Mouse (Mus musculus): ENCODE results near the gene Zfp318.

Zfp318 gene

DNA sequence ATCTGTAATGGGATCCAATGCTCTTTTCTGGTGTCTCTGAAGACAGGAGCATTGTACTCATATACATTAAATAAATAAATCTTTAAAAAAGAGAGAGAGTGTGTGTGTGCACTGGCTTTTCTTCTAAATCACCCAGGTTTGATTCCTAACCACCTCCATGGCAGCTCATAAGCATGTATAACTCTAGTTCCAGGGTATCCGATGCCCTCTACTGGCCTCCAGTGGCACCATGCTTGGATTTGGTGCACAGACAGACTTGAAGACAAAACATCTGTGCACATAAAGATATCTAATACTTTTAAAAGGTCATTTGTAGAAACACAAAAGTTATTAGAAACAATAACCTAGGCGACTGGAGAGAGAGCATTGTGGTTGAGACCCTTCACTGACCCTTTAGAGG, 9.5 kb downstream of the Zfp318 start:
- TF ChIP-seq POU5F1 (IDR thresholded peaks at IDR 0.05; ENCODE audit: borderline replicate concordance, low read length): no peak
- TF ChIP-seq CTCF (conservative IDR thresholded peaks at IDR 0.05; ENCODE audit: low read length): peak; percentile 37
- H3K4me3 ChIP-seq (replicated peaks; ENCODE audit: low read length): no peak overlapping the region

GRCm38 (mm10) chr17:46394631-46395030, 11.1 kb downstream of the Zfp318 start:
- TF ChIP-seq NANOG (IDR thresholded peaks at IDR 0.05; ENCODE audit: borderline replicate concordance, low read length) (no peak), POU5F1 (IDR thresholded peaks at IDR 0.05; ENCODE audit: borderline replicate concordance, low read length) (no peak), CTCF (conservative IDR thresholded peaks at IDR 0.05; ENCODE audit: low read length) (no peak)
- no peaks in the 10 kb centered on the region for H3K9me3 ChIP-seq (ENCODE audit: low read length)
- H3K36me3 ChIP-seq (ENCODE audit: insufficient read depth, low read length): peaks cover 42% of the 10 kb centered on the region
- H3K4me3 ChIP-seq (replicated peaks; ENCODE audit: low read length): no peak overlapping the region
- H3K27me3 ChIP-seq (ENCODE audit: insufficient read depth, low read length): no peaks in the 10 kb centered on the region
- H3K4me1 ChIP-seq (replicated peaks; ENCODE audit: low read depth, low read length): no peaks in the 10 kb centered on the region

More for the DNA sequence above, 9.5 kb downstream of the Zfp318 start:
- Histone ChIP-seq H3K9me3 (ENCODE audit: low read length) (no peaks in the 10 kb centered on the region), H3K4me1 (replicated peaks; ENCODE audit: low read depth, low read length) (no peaks in the 10 kb centered on the region), H3K27me3 (ENCODE audit: insufficient read depth, low read length) (no peaks in the 10 kb centered on the region), H3K36me3 (ENCODE audit: insufficient read depth, low read length) (peaks cover 37% of the 10 kb centered on the region)

DNA sequence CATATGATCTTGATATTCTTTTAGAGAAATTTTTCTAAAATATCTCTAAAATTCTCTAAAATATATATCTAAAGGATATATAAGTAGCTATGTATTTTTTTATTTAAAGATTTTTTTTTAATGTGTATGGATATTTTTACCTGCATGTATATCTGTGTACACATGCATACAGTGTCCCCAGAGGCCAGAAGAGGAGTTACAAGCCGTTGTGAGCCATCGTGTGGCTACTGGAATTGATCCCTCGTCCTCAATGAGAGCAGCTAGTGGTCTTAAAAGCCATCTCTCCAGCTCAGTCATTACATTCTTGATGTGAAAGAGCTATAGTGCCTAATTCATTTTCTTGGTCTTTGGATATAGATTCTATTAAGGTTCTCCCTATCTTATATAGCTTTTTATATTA, 24.9 kb downstream of the Zfp318 start:
- peaks cover 79% of the 10 kb centered on the region for H3K36me3 ChIP-seq (ENCODE audit: insufficient read depth, low read length)
- H3K4me3 ChIP-seq (replicated peaks; ENCODE audit: low read length): no peak overlapping the region
- peaks cover 3% of the 10 kb centered on the region; the same call in 1 of the 2 replicates for H3K4me1 ChIP-seq (replicated peaks; ENCODE audit: low read depth, low read length)
- no peaks in the 10 kb centered on the region for H3K9me3 ChIP-seq (ENCODE audit: low read length)
- H3K27me3 ChIP-seq (ENCODE audit: insufficient read depth, low read length): no peaks in the 10 kb centered on the region
- TF ChIP-seq CTCF (conservative IDR thresholded peaks at IDR 0.05; ENCODE audit: low read length): peak; percentile 35
- no peak for TF ChIP-seq POU5F1 (IDR thresholded peaks at IDR 0.05; ENCODE audit: borderline replicate concordance, low read length)

DNA sequence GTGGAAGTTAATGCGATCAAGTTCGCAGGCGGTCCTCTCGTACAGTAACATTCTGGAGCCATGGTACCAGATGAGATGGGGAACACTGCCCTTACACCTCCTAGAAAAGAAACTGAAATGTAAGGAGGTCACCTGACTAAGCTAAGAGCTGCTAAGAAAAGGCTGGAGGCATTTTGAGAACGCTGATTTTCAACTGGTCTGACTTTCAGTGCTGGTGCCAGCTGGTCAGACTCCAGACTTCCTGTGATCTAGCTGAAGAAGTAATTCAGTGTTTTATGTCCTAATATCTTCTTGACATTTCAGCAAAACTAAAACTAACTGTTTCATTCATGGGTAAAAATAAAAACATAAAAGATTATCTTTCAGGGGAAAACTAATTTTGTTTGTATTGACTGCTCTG, 35.1 kb downstream of the Zfp318 start:
- peaks cover 7% of the 10 kb centered on the region for H3K36me3 ChIP-seq (ENCODE audit: insufficient read depth, low read length)
- no peaks in the 10 kb centered on the region for H3K27me3 ChIP-seq (ENCODE audit: insufficient read depth, low read length)
- H3K9me3 ChIP-seq (ENCODE audit: low read length): no peaks in the 10 kb centered on the region
- TF ChIP-seq CTCF (conservative IDR thresholded peaks at IDR 0.05; ENCODE audit: low read length): no peak
- no peak for TF ChIP-seq POU5F1 (IDR thresholded peaks at IDR 0.05; ENCODE audit: borderline replicate concordance, low read length)
- TF ChIP-seq NANOG (IDR thresholded peaks at IDR 0.05; ENCODE audit: borderline replicate concordance, low read length): no peak
- no peak overlapping the region for H3K4me3 ChIP-seq (replicated peaks; ENCODE audit: low read length)
- H3K4me1 ChIP-seq (replicated peaks; ENCODE audit: low read depth, low read length): no peaks in the 10 kb centered on the region

GRCm38 (mm10) chr17:46419717-46420116, 36.2 kb downstream of the Zfp318 start:
- TF ChIP-seq POU5F1 (IDR thresholded peaks at IDR 0.05; ENCODE audit: borderline replicate concordance, low read length): no peak
- TF ChIP-seq NANOG (IDR thresholded peaks at IDR 0.05; ENCODE audit: borderline replicate concordance, low read length): no peak
- TF ChIP-seq CTCF (conservative IDR thresholded peaks at IDR 0.05; ENCODE audit: low read length): 0 out of 2 replicates have a peak, but pooled peaks have one; percentile 4
- Histone ChIP-seq H3K36me3 (ENCODE audit: insufficient read depth, low read length) (no peaks in the 10 kb centered on the region), H3K4me1 (replicated peaks; ENCODE audit: low read depth, low read length) (no peaks in the 10 kb centered on the region), H3K27me3 (ENCODE audit: insufficient read depth, low read length) (no peaks in the 10 kb centered on the region), H3K4me3 (replicated peaks; ENCODE audit: low read length) (no peak overlapping the region), H3K9me3 (ENCODE audit: low read length) (no peaks in the 10 kb centered on the region)

GRCm38 (mm10) chr17:46426496-46426895, 43.0 kb downstream of the Zfp318 start:
- H3K4me1 ChIP-seq (replicated peaks; ENCODE audit: low read depth, low read length): peaks cover 26% of the 10 kb centered on the region
- H3K36me3 ChIP-seq (ENCODE audit: insufficient read depth, low read length): no peaks in the 10 kb centered on the region
- no peak for TF ChIP-seq POU5F1 (IDR thresholded peaks at IDR 0.05; ENCODE audit: borderline replicate concordance, low read length)
- TF ChIP-seq NANOG (IDR thresholded peaks at IDR 0.05; ENCODE audit: borderline replicate concordance, low read length): no peak
- no peak for TF ChIP-seq CTCF (conservative IDR thresholded peaks at IDR 0.05; ENCODE audit: low read length)
- peaks cover 18% of the 10 kb centered on the region for H3K27me3 ChIP-seq (ENCODE audit: insufficient read depth, low read length)
- H3K9me3 ChIP-seq (ENCODE audit: low read length): no peaks in the 10 kb centered on the region
- H3K4me3 ChIP-seq (replicated peaks; ENCODE audit: low read length): no peak overlapping the region

- Histone ChIP-seq H3K27me3 (ENCODE audit: insufficient read depth, low read length) (peaks cover 18% of the 10 kb centered on the region), H3K9me3 (ENCODE audit: low read length) (no peaks in the 10 kb centered on the region), H3K36me3 (ENCODE audit: insufficient read depth, low read length) (no peaks in the 10 kb centered on the region), H3K4me3 (replicated peaks; ENCODE audit: low read length) (peak within 1 kb of the TSS; percentile 57), H3K4me1 (replicated peaks; ENCODE audit: low read depth, low read length) (peaks cover 43% of the 10 kb centered on the region)
- TF ChIP-seq POU5F1 (IDR thresholded peaks at IDR 0.05; ENCODE audit: borderline replicate concordance, low read length) (no peak), CTCF (conservative IDR thresholded peaks at IDR 0.05; ENCODE audit: low read length) (no peak), NANOG (IDR thresholded peaks at IDR 0.05; ENCODE audit: borderline replicate concordance, low read length) (no peak)
These were observed 45.4 kb downstream of the Zfp318 start, which contains the start of gene Crip3 for GRCm38 (mm10) chr17:46428761-46429414. Crip3 (plus strand) TSS chr17:46428926.

DNA sequence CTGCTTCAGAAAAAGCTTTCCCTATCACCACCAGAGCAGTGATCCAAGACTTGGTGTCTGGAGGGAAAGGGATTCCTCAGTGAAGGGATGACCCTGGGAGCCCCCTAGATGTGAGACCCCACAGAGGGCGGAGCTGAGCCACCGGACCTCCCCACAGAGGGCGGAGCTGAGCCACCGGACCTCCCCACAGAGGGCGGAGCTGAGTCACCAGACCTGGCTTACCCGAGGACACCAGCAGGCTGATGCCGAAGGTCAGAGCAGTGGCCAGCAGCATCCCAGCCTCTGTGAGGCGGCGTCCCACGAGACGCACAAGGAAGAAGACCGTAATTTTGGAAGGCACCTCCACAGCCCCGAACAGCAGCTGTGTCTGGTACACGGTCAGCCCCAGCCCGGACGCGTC, 50.1 kb downstream of the Zfp318 start:
- Histone ChIP-seq H3K27me3 (ENCODE audit: insufficient read depth, low read length) (peaks cover 45% of the 10 kb centered on the region), H3K4me3 (replicated peaks; ENCODE audit: low read length) (peak overlapping the region; percentile 73), H3K4me1 (replicated peaks; ENCODE audit: low read depth, low read length) (peaks cover 70% of the 10 kb centered on the region), H3K36me3 (ENCODE audit: insufficient read depth, low read length) (no peaks in the 10 kb centered on the region), H3K9me3 (ENCODE audit: low read length) (no peaks in the 10 kb centered on the region)
- TF ChIP-seq NANOG (IDR thresholded peaks at IDR 0.05; ENCODE audit: borderline replicate concordance, low read length): no peak
- no peak for TF ChIP-seq POU5F1 (IDR thresholded peaks at IDR 0.05; ENCODE audit: borderline replicate concordance, low read length)
- TF ChIP-seq CTCF (conservative IDR thresholded peaks at IDR 0.05; ENCODE audit: low read length): no peak
